Mouse (Mus musculus): ENCODE results near the gene Il25. TPM values are rescaled to one million over a fixed set of nuclear protein-coding genes. Genes with fewer than 3 reads are reported as not detected.

Gene Il25
- total RNA-seq, 2 experiments from 2014 or later: not detected

- ATAC-seq (replicated peaks; ENCODE audit: low FRiP score, poor library complexity, severe bottlenecking): no peak
These were observed 6.8 kb upstream of the Il25 start, which contains the start of gene Efs for GRCm38 (mm10) chr14:54925349-54926342. Efs (minus strand) TSS chr14:54926126.

GRCm38 (mm10) chr14:54926401-54927158 lies 5.9 kb upstream of the Il25 start:
- no peak for ATAC-seq (replicated peaks; ENCODE audit: low FRiP score, poor library complexity, severe bottlenecking)

- no peak for ATAC-seq (replicated peaks; ENCODE audit: low FRiP score, poor library complexity, severe bottlenecking)
These were observed 5.2 kb upstream of the Il25 start for GRCm38 (mm10) chr14:54927296-54927695.

- ATAC-seq (replicated peaks; ENCODE audit: low FRiP score, poor library complexity, severe bottlenecking): no peak
These were observed 2.7 kb upstream of the Il25 start for GRCm38 (mm10) chr14:54929801-54930200.

GRCm38 (mm10) chr14:54930431-54930830 lies 2.1 kb upstream of the Il25 start:
- no peak for ATAC-seq (replicated peaks; ENCODE audit: low FRiP score, poor library complexity, severe bottlenecking)

- ATAC-seq (replicated peaks; ENCODE audit: low FRiP score, poor library complexity, severe bottlenecking): no peak
These were observed 3.7 kb downstream of the Il25 start, which contains the start of gene Cmtm5 for GRCm38 (mm10) chr14:54935904-54936830. Cmtm5 (plus strand) TSS chr14:54936261.

GRCm38 (mm10) chr14:54936831-54937160 lies 4.3 kb downstream of the Il25 start:
- ATAC-seq (replicated peaks; ENCODE audit: low FRiP score, poor library complexity, severe bottlenecking): no peak

- no peak for ATAC-seq (replicated peaks; ENCODE audit: low FRiP score, poor library complexity, severe bottlenecking)
These were observed 5.1 kb downstream of the Il25 start for GRCm38 (mm10) chr14:54937361-54938182.

- no peak for ATAC-seq (replicated peaks; ENCODE audit: low FRiP score, poor library complexity, severe bottlenecking)
These were observed 6.1 kb downstream of the Il25 start for GRCm38 (mm10) chr14:54938431-54939219.

GRCm38 (mm10) chr14:54939434-54940175 lies 7.1 kb downstream of the Il25 start:
- ATAC-seq (replicated peaks; ENCODE audit: low FRiP score, poor library complexity, severe bottlenecking): no peak

- ATAC-seq (replicated peaks; ENCODE audit: low FRiP score, poor library complexity, severe bottlenecking): no peak
These were observed 7.7 kb downstream of the Il25 start for GRCm38 (mm10) chr14:54940176-54940530.

GRCm38 (mm10) chr14:54941024-54941978 lies 8.8 kb downstream of the Il25 start:
- no peak for ATAC-seq (replicated peaks; ENCODE audit: low FRiP score, poor library complexity, severe bottlenecking)

GRCm38 (mm10) chr14:54942479-54942878 lies 10.0 kb downstream of the Il25 start:
- no peak for ATAC-seq (replicated peaks; ENCODE audit: low FRiP score, poor library complexity, severe bottlenecking)

- ATAC-seq (replicated peaks; ENCODE audit: low FRiP score, poor library complexity, severe bottlenecking): no peak
These were observed 11.5 kb downstream of the Il25 start for GRCm38 (mm10) chr14:54943971-54944370.

- no peak for ATAC-seq (replicated peaks; ENCODE audit: low FRiP score, poor library complexity, severe bottlenecking)
These were observed 12.4 kb downstream of the Il25 start for GRCm38 (mm10) chr14:54944939-54945338.

- ATAC-seq (replicated peaks; ENCODE audit: low FRiP score, poor library complexity, severe bottlenecking): no peak
These were observed 13.6 kb downstream of the Il25 start for GRCm38 (mm10) chr14:54945975-54946704.
